Mouse (Mus musculus): ENCODE measurements around the gene 9130213A22Rik. TPM values are rescaled to one million over a fixed set of nuclear protein-coding genes. Genes with fewer than 3 reads are reported as not detected.

Gene 9130213A22Rik
- polyA plus RNA-seq, 1 experiment from 2014 or later = 0.51 TPM

GRCm38 (mm10) chr11:69105796-69106195 lies 16.6 kb downstream of the 9130213A22Rik start:
- ATAC-seq (ENCODE audit: insufficient number of reproducible peaks, low FRiP score, low TSS enrichment, low read depth) = no peak
- WGBS = 75% methylated on average over 2 of the region's 2 CpGs
- H3K27me3 ChIP-seq = no peaks in the 10 kb centered on the region
- H3K36me3 ChIP-seq = peaks cover 88% of the 10 kb centered on the region
- H3K4me2 ChIP-seq (replicated peaks) = no peak overlapping the region
- H3K9me3 ChIP-seq (replicated peaks) = no peaks in the 10 kb centered on the region
- H3K4me3 ChIP-seq (replicated peaks) = no peak overlapping the region
- H3K9ac ChIP-seq = no peak overlapping the region
- peaks cover 11% of the 10 kb centered on the region for H3K4me1 ChIP-seq
- H3K27ac ChIP-seq (replicated peaks) = no peak overlapping the region

DNA sequence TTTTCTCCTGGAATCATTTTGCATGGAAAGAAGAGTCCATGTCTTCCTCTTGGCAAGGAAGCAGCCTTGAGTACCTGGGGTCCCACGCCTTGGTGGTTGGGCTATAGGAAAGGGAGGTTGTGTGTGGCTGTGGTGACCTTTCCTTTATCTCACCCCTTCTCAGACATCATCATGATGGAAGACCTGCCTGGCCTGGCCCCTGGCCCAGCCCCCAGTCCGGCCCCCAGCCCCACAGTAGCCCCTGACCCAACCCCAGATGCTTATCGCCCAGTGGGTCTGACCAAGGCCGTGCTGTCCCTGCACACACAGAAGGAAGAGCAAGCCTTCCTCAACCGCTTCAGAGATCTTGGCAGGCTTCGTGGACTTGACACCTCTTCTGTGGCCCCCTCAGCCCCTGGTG lies 17.2 kb downstream of the 9130213A22Rik start:
- Histone ChIP-seq H3K4me2 (replicated peaks) (no peak overlapping the region), H3K27ac (replicated peaks) (no peak overlapping the region), H3K36me3 (peaks cover 93% of the 10 kb centered on the region), H3K4me3 (replicated peaks) (no peak overlapping the region), H3K4me1 (peaks cover 17% of the 10 kb centered on the region), H3K9ac (no peak overlapping the region), H3K9me3 (replicated peaks) (no peaks in the 10 kb centered on the region), H3K27me3 (no peaks in the 10 kb centered on the region)
- ATAC-seq (ENCODE audit: insufficient number of reproducible peaks, low FRiP score, low TSS enrichment, low read depth) = no peak
- 89% methylated on average over 6 of the region's 6 CpGs for WGBS

DNA sequence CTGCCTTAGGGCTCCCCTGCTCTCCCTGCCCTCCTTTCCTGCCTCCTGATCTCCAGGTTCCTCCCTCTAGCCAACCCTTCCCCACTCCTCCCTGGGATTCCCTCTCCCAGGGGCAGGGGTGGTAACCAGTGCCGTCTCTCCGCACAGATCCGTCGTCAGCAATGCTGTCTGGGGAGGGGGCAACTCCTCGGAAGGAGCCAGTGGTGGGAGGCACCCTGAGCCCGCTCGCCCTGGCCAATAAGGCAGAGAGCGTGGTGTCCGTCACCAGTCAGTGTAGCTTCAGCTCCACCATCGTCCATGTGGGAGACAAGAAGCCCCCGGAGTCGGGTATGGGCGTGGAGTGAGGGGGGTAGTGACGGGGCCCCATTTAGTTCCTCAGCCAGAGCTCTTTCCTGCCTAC lies 17.9 kb downstream of the 9130213A22Rik start:
- Histone ChIP-seq H3K9ac (no peak overlapping the region), H3K4me3 (replicated peaks) (no peak overlapping the region), H3K27me3 (no peaks in the 10 kb centered on the region), H3K4me1 (peaks cover 22% of the 10 kb centered on the region), H3K4me2 (replicated peaks) (no peak overlapping the region), H3K9me3 (replicated peaks) (no peaks in the 10 kb centered on the region), H3K36me3 (peaks cover 91% of the 10 kb centered on the region), H3K27ac (replicated peaks) (no peak overlapping the region)
- ATAC-seq (ENCODE audit: insufficient number of reproducible peaks, low FRiP score, low TSS enrichment, low read depth) = no peak
- WGBS = 83% methylated on average over 14 of the region's 14 CpGs

DNA sequence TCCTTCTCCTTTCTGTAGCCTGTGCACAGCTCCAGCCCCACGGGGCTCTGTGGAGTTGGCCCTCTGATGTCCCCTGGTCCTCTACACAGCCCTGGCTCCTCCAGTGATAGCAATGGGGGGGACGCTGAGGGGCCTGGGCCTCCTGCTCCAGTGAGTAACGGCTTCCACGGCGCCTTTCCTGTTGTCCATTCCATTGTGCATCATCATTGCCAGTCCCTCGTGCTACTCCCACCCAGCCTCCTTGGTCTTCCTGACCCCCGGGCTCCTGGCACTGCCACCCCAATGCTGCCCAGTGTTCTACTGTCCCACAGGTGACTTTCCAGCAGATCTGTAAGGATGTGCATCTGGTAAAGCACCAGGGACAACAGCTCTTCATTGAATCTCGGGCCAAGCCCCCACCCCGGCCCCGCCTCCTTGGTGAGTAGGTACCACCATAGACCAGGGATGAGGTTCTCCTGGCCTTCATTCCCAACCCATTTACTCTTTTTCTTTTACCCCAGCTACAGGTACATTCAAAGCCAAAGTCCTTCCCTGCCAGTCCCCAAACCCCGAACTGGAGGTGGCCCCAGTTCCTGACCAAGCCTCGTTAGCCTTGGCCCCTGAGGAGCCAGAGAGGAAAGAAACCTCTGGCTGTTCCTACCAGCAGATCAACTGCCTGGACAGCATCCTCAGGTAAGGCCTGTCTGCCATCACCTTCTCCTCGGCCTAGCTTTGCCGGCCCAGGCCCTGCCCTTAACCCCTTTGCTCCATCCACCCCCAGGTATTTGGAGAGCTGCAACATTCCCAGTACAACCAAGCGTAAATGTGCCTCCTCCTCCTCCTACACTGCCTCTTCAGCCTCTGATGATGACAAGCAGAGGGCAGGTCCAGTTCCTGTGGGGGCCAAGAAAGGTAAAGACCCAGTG lies 18.6 kb downstream of the 9130213A22Rik start:
- H3K27me3 ChIP-seq = no peaks in the 10 kb centered on the region
- H3K4me2 ChIP-seq (replicated peaks) = no peak overlapping the region
- no peak overlapping the region for H3K27ac ChIP-seq (replicated peaks)
- no peak overlapping the region for H3K4me3 ChIP-seq (replicated peaks)
- H3K9me3 ChIP-seq (replicated peaks) = no peaks in the 10 kb centered on the region
- 93% methylated on average over 15 of the region's 15 CpGs for WGBS
- H3K9ac ChIP-seq = no peak overlapping the region
- H3K36me3 ChIP-seq = peaks cover 84% of the 10 kb centered on the region
- no peak for ATAC-seq (ENCODE audit: insufficient number of reproducible peaks, low FRiP score, low TSS enrichment, low read depth)
- H3K4me1 ChIP-seq = peaks cover 21% of the 10 kb centered on the region

GRCm38 (mm10) chr11:69103121-69103520 lies 19.3 kb downstream of the 9130213A22Rik start:
- H3K27me3 ChIP-seq = no peaks in the 10 kb centered on the region
- no peak for ATAC-seq (ENCODE audit: insufficient number of reproducible peaks, low FRiP score, low TSS enrichment, low read depth)
- peaks cover 78% of the 10 kb centered on the region for H3K36me3 ChIP-seq
- H3K9ac ChIP-seq = no peak overlapping the region
- H3K4me2 ChIP-seq (replicated peaks) = no peak overlapping the region
- H3K27ac ChIP-seq (replicated peaks) = no peak overlapping the region
- H3K4me1 ChIP-seq = peaks cover 26% of the 10 kb centered on the region
- no peak overlapping the region for H3K4me3 ChIP-seq (replicated peaks)
- H3K9me3 ChIP-seq (replicated peaks) = no peaks in the 10 kb centered on the region
- 95% methylated on average over 14 of the region's 14 CpGs for WGBS

DNA sequence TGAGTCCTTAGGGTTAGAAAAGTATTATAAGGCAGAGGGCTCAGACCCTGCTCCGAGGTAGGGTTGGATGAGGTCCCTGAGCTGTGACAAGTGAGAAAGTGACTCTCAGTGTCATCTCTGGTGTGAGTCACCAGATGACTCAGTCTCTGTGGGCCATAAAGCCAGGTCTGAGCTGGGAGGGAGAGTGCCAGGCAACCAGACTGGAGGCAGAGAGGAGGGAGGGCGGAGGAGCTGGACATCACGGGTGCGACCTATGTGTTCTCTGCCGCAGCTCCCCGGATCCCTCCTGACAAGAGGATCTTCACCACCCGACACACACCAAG lies 20.0 kb downstream of the 9130213A22Rik start:
- Histone ChIP-seq H3K36me3 (peaks cover 70% of the 10 kb centered on the region), H3K9ac (no peak overlapping the region), H3K9me3 (replicated peaks) (no peaks in the 10 kb centered on the region), H3K4me2 (replicated peaks) (no peak overlapping the region), H3K4me3 (replicated peaks) (no peak overlapping the region), H3K4me1 (peaks cover 34% of the 10 kb centered on the region), H3K27me3 (no peaks in the 10 kb centered on the region), H3K27ac (replicated peaks) (no peak overlapping the region)
- no peak for ATAC-seq (ENCODE audit: insufficient number of reproducible peaks, low FRiP score, low TSS enrichment, low read depth)
- 93% methylated on average over 7 of the region's 7 CpGs for WGBS

- Histone ChIP-seq H3K4me2 (replicated peaks) (no peak overlapping the region), H3K4me3 (replicated peaks) (no peak overlapping the region), H3K27me3 (no peaks in the 10 kb centered on the region), H3K36me3 (peaks cover 64% of the 10 kb centered on the region), H3K9me3 (replicated peaks) (no peaks in the 10 kb centered on the region), H3K9ac (no peak overlapping the region), H3K27ac (replicated peaks) (no peak overlapping the region), H3K4me1 (peaks cover 34% of the 10 kb centered on the region)
- no peak for ATAC-seq (ENCODE audit: insufficient number of reproducible peaks, low FRiP score, low TSS enrichment, low read depth)
- WGBS = 87% methylated on average over 21 of the region's 21 CpGs
Observed at GRCm38 (mm10) chr11:69101604-69102402, 20.6 kb downstream of the 9130213A22Rik start.

- Histone ChIP-seq H3K9me3 (replicated peaks) (no peaks in the 10 kb centered on the region), H3K27ac (replicated peaks) (peak overlapping the region; percentile 97), H3K36me3 (peaks cover 54% of the 10 kb centered on the region), H3K4me1 (peaks cover 34% of the 10 kb centered on the region), H3K9ac (peak overlapping the region; percentile 7), H3K4me3 (replicated peaks) (peak overlapping the region; percentile 60; the same call in 1 of the 2 replicates), H3K27me3 (no peaks in the 10 kb centered on the region), H3K4me2 (replicated peaks) (peak overlapping the region; percentile 68)
- WGBS = 89% methylated on average over 20 of the region's 20 CpGs
- no peak for ATAC-seq (ENCODE audit: insufficient number of reproducible peaks, low FRiP score, low TSS enrichment, low read depth)
Observed at GRCm38 (mm10) chr11:69100639-69101360, 21.6 kb downstream of the 9130213A22Rik start.

GRCm38 (mm10) chr11:69099915-69100345 lies 22.5 kb downstream of the 9130213A22Rik start:
- Histone ChIP-seq H3K4me1 (peaks cover 34% of the 10 kb centered on the region), H3K9me3 (replicated peaks) (no peaks in the 10 kb centered on the region), H3K36me3 (peaks cover 46% of the 10 kb centered on the region), H3K27ac (replicated peaks) (peak overlapping the region; percentile 97), H3K9ac (peak overlapping the region; percentile 53), H3K4me2 (replicated peaks) (peak overlapping the region; percentile 68), H3K27me3 (no peaks in the 10 kb centered on the region), H3K4me3 (replicated peaks) (peak overlapping the region; percentile 60)
- peak; percentile 9 for ATAC-seq (ENCODE audit: insufficient number of reproducible peaks, low FRiP score, low TSS enrichment, low read depth)
- under 1% methylated on average over 23 of the region's 23 CpGs for WGBS

DNA sequence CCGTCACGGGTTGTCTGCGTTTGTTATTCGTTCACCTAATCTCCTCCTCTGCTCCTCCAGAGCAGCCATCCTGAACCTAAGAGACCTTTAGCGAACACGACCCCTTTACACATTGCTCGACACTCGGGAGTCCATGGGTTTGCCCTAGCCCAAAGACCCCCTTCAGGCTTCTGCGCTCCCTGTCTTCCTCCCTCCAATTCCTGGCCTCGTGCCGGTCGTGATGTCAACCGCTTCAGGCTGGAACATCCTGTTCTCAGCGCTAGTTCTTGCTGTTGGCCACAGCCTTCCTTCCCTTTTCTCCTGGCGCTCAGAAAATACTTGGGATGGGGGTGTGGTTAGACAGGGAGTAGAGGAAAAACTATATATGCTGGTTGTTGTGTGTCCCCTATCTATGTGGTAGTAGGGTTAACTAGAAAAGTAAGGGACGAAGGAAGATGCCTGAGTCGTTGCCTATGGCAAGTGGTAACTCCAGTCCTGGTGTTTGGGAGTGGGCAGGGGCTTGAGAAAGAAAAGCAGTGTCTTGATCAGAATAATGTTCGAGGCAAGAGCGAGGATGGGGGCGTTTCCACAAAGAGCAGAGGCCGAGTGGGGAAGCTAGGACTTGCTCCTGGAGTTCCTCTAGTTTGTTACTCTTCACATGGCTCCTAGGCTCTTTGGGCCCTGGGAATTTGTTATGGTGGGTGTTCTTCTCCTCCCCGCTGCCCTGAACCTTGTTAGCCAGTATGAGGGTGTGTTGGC lies 23.0 kb downstream of the 9130213A22Rik start:
- under 1% methylated on average over 22 of the region's 22 CpGs for WGBS
- Histone ChIP-seq H3K4me1 (peaks cover 36% of the 10 kb centered on the region), H3K27ac (replicated peaks) (peak overlapping the region; percentile 97), H3K9me3 (replicated peaks) (no peaks in the 10 kb centered on the region), H3K9ac (peak overlapping the region; percentile 53), H3K4me2 (replicated peaks) (peak overlapping the region; percentile 68), H3K36me3 (peaks cover 40% of the 10 kb centered on the region), H3K27me3 (no peaks in the 10 kb centered on the region), H3K4me3 (replicated peaks) (peak overlapping the region; percentile 60)
- no peak for ATAC-seq (ENCODE audit: insufficient number of reproducible peaks, low FRiP score, low TSS enrichment, low read depth)

All from embryonic facial prominence, embryonic 15.5 days (tissue).